Mouse (Mus musculus) MEL (cell line): Measurements from ENCODE around the gene Pcx. TPM values are rescaled to one million over a fixed set of nuclear protein-coding genes. Genes with fewer than 3 reads are reported as not detected.

Experiments used
- DNase-seq: peaks from one replicate; pipeline ENCODE4 v3.0.0; 2011; ENCODE audit warnings: low read depth, low spot score
- H3K27ac ChIP-seq: 2 replicates; pipeline ENCODE4 v1.5.1; 2012; ENCODE audit warnings: low read depth, mild to moderate bottlenecking, control low read depth, low read length, moderate library complexity; ENCODE audit not compliant: control insufficient read depth
- H3K27me3 ChIP-seq, 2 experiments: fragments of 150-350 bp in 1 of 2; sonication (generic) in 1 of 2; 2 replicates each; pipeline ENCODE4 v1.6.1; 2012; ENCODE audit warnings: low read length in 2 of 2, mild to moderate bottlenecking in 2 of 2, improper control_type of control experiment in 1 of 2, moderate library complexity in 1 of 2; ENCODE audit not compliant: insufficient read depth in 2 of 2, control insufficient read depth in 1 of 2
- H3K36me3 ChIP-seq, 2 experiments: 2 replicates each; pipeline ENCODE4 v1.6.1; 2012 to 2014; ENCODE audit warnings: low read length in 2 of 2, improper control_type of control experiment in 1 of 2, inconsistent platforms in 1 of 2, mild to moderate bottlenecking in 1 of 2; ENCODE audit not compliant: insufficient read depth in 2 of 2, control insufficient read depth in 1 of 2
- H3K4me1 ChIP-seq, 2 experiments: fragments of 150-350 bp in 1 of 2; sonication (generic) in 1 of 2; 2 replicates each; pipeline ENCODE4 v1.6.1; 2012; ENCODE audit warnings: low read length in 2 of 2, improper control_type of control experiment in 1 of 2, mild to moderate bottlenecking in 1 of 2; ENCODE audit not compliant: insufficient read depth in 2 of 2, control insufficient read depth in 1 of 2
- H3K4me3 ChIP-seq, 2 experiments: fragments of 150-350 bp in 1 of 2; sonication (generic) in 1 of 2; 2 replicates each; pipeline ENCODE4 v1.5.1; 2012; ENCODE audit warnings: low read depth in 2 of 2, low read length in 2 of 2, mild to moderate bottlenecking in 2 of 2, moderate library complexity in 2 of 2, control low read depth in 1 of 2, improper control_type of control experiment in 1 of 2; ENCODE audit not compliant: control insufficient read depth in 1 of 2, insufficient read depth in 1 of 2
- H3K79me2 ChIP-seq: 2 replicates; pipeline ENCODE4 v1.6.1; 2012; ENCODE audit warnings: mild to moderate bottlenecking, low read length, moderate library complexity; ENCODE audit not compliant: control insufficient read depth, poor library complexity, insufficient read depth
- H3K9ac ChIP-seq: 2 replicates; pipeline ENCODE4 v1.6.1; 2012; ENCODE audit warnings: low read depth, mild to moderate bottlenecking, control low read depth, low read length, moderate library complexity; ENCODE audit not compliant: control insufficient read depth, poor library complexity, severe bottlenecking
- H3K9me3 ChIP-seq: fragments of 150-350 bp; sonication (generic); replicated peaks from 2 replicates; pipeline ENCODE4 v1.6.1; 2012; ENCODE audit warnings: mild to moderate bottlenecking, low read length, improper control_type of control experiment, moderate library complexity; ENCODE audit not compliant: insufficient read depth
- BHLHE40 ChIP-seq: IDR thresholded peaks from 2 replicates; pipeline ENCODE4 v1.6.1; 2012; ENCODE audit warnings: low read depth, mild to moderate bottlenecking, inconsistent platforms, low read length, improper control_type of control experiment, borderline replicate concordance
- CHD1 ChIP-seq: IDR thresholded peaks from 2 replicates; pipeline ENCODE4 v1.6.1; 2012; ENCODE audit warnings: low read depth, mild to moderate bottlenecking, inconsistent platforms, low read length, improper control_type of control experiment
- CHD2 ChIP-seq: IDR thresholded peaks from 2 replicates; pipeline ENCODE4 v1.6.1; 2011; ENCODE audit warnings: low read length, improper control_type of control experiment
- CTCF ChIP-seq, 3 experiments: IDR thresholded peaks in 2 of 3; conservative IDR thresholded peaks in 1 of 3; 2 replicates each; pipeline ENCODE4 v1.5.1; 2011 to 2012; ENCODE audit warnings: low read length in 3 of 3, low read depth in 2 of 3, mild to moderate bottlenecking in 2 of 3, improper control_type of control experiment in 1 of 3, inconsistent platforms in 1 of 3, mixed read lengths in 1 of 3, moderate library complexity in 1 of 3; ENCODE audit not compliant: control insufficient read depth in 1 of 3, insufficient read depth in 1 of 3, poor library complexity in 1 of 3, severe bottlenecking in 1 of 3
- E2F4 ChIP-seq: IDR thresholded peaks from 2 replicates; pipeline ENCODE4 v1.6.1; 2011; ENCODE audit warnings: low read depth, low read length, improper control_type of control experiment, borderline replicate concordance
- ELF1 ChIP-seq: IDR thresholded peaks from 2 replicates; pipeline ENCODE4 v1.6.1; 2014; ENCODE audit warnings: low read depth, mild to moderate bottlenecking, inconsistent platforms, low read length, improper control_type of control experiment, moderate library complexity
- EP300 ChIP-seq, 2 experiments: IDR thresholded peaks; 2 replicates each; pipeline ENCODE4 v1.6.1; 2011; ENCODE audit warnings: improper control_type of control experiment in 2 of 2, low read length in 2 of 2, low read depth in 1 of 2, mild to moderate bottlenecking in 1 of 2
- ETS1 ChIP-seq: IDR thresholded peaks from 2 replicates; pipeline ENCODE4 v1.6.1; 2012; ENCODE audit warnings: low read depth, mild to moderate bottlenecking, inconsistent platforms, low read length, improper control_type of control experiment, moderate library complexity
- GABPA ChIP-seq: IDR thresholded peaks from 2 replicates; pipeline ENCODE4 v1.6.1; 2012; ENCODE audit warnings: low read depth, mild to moderate bottlenecking, inconsistent platforms, low read length, improper control_type of control experiment, moderate library complexity
- GATA1 ChIP-seq: IDR thresholded peaks from 2 replicates; pipeline ENCODE4 v1.6.1; 2011; ENCODE audit warnings: low read depth, low read length, improper control_type of control experiment
- HCFC1 ChIP-seq: IDR thresholded peaks from 2 replicates; pipeline ENCODE4 v1.6.1; 2012; ENCODE audit warnings: low read depth, mild to moderate bottlenecking, inconsistent platforms, low read length, improper control_type of control experiment, moderate library complexity
- KAT2A ChIP-seq: conservative IDR thresholded peaks from 2 replicates; pipeline ENCODE4 v1.6.1; 2012; ENCODE audit warnings: low read depth, low read length, improper control_type of control experiment, inconsistent platforms
- MAX ChIP-seq: IDR thresholded peaks from 2 replicates; pipeline ENCODE4 v1.6.1; 2011; ENCODE audit warnings: low read length, improper control_type of control experiment
- MAZ ChIP-seq: IDR thresholded peaks from 2 replicates; pipeline ENCODE4 v1.6.1; 2012; ENCODE audit warnings: low read depth, mild to moderate bottlenecking, inconsistent platforms, low read length, improper control_type of control experiment
- MEF2A ChIP-seq: IDR thresholded peaks from 2 replicates; pipeline ENCODE4 v1.6.1; 2014; ENCODE audit warnings: low read depth, mild to moderate bottlenecking, inconsistent platforms, low read length, improper control_type of control experiment; ENCODE audit not compliant: poor library complexity, insufficient replicate concordance, severe bottlenecking; ENCODE audit errors: extremely low read depth
- MXI1 ChIP-seq: IDR thresholded peaks from 2 replicates; pipeline ENCODE4 v1.6.1; 2011; ENCODE audit warnings: mild to moderate bottlenecking, low read depth, low read length, improper control_type of control experiment
- MYB ChIP-seq: IDR thresholded peaks from 2 replicates; pipeline ENCODE4 v1.6.1; 2011; ENCODE audit warnings: mild to moderate bottlenecking, low read depth, low read length, improper control_type of control experiment
- MYC ChIP-seq: IDR thresholded peaks from 2 replicates; pipeline ENCODE4 v1.6.1; 2011; ENCODE audit warnings: low read depth, mild to moderate bottlenecking, low read length, improper control_type of control experiment, moderate library complexity
- POLR2A ChIP-seq, 2 experiments: IDR thresholded peaks; 2 replicates each; pipeline ENCODE4 v1.6.1; 2011 to 2012; ENCODE audit warnings: low read length in 2 of 2, mild to moderate bottlenecking in 2 of 2, control low read depth in 1 of 2, improper control_type of control experiment in 1 of 2, low read depth in 1 of 2, moderate library complexity in 1 of 2; ENCODE audit not compliant: control insufficient read depth in 1 of 2, insufficient read depth in 1 of 2, poor library complexity in 1 of 2
- POLR2AphosphoS2 ChIP-seq: IDR thresholded peaks from 2 replicates; pipeline ENCODE4 v1.6.1; 2011; ENCODE audit warnings: low read length, improper control_type of control experiment
- POLR2AphosphoS5 ChIP-seq: IDR thresholded peaks from 2 replicates; pipeline ENCODE4 v1.6.1; 2012; ENCODE audit warnings: low read depth, borderline replicate concordance, mild to moderate bottlenecking, inconsistent platforms, low read length, moderate library complexity, mixed read lengths
- RAD21 ChIP-seq: IDR thresholded peaks from 2 replicates; pipeline ENCODE4 v1.6.1; 2011; ENCODE audit warnings: mild to moderate bottlenecking, low read depth, low read length, improper control_type of control experiment
- SIN3A ChIP-seq: IDR thresholded peaks from 2 replicates; pipeline ENCODE4 v1.6.1; 2012; ENCODE audit warnings: low read length, improper control_type of control experiment, inconsistent platforms
- SMC3 ChIP-seq: IDR thresholded peaks from 2 replicates; pipeline ENCODE4 v1.6.1; 2011; ENCODE audit warnings: low read depth, low read length, improper control_type of control experiment
- TAL1 ChIP-seq: IDR thresholded peaks from 2 replicates; pipeline ENCODE4 v1.6.1; 2012; ENCODE audit warnings: mild to moderate bottlenecking, inconsistent platforms, low read length, moderate library complexity, mixed read lengths
- TBP ChIP-seq: IDR thresholded peaks from 2 replicates; pipeline ENCODE4 v1.8.0; 2011; ENCODE audit warnings: low read depth, low read length, improper control_type of control experiment
- UBTF ChIP-seq: IDR thresholded peaks from 2 replicates; pipeline ENCODE4 v1.6.1; 2012; ENCODE audit warnings: low read depth, mild to moderate bottlenecking, inconsistent platforms, low read length, improper control_type of control experiment, moderate library complexity, borderline replicate concordance; ENCODE audit not compliant: insufficient read depth
- USF1 ChIP-seq: IDR thresholded peaks from 2 replicates; pipeline ENCODE4 v1.6.1; 2014; ENCODE audit warnings: low read depth, mild to moderate bottlenecking, inconsistent platforms, low read length, improper control_type of control experiment, moderate library complexity
- USF2 ChIP-seq, 2 experiments: IDR thresholded peaks; 2 replicates each; pipeline ENCODE4 v1.6.1; 2011 to 2012; ENCODE audit warnings: improper control_type of control experiment in 2 of 2, low read length in 2 of 2, borderline replicate concordance in 1 of 2, inconsistent platforms in 1 of 2, low read depth in 1 of 2, mild to moderate bottlenecking in 1 of 2; ENCODE audit not compliant: insufficient read depth in 1 of 2
- ZC3H11A ChIP-seq: IDR thresholded peaks from 2 replicates; pipeline ENCODE4 v1.6.1; 2012; ENCODE audit warnings: low read depth, mild to moderate bottlenecking, inconsistent platforms, low read length, improper control_type of control experiment
- ZKSCAN1 ChIP-seq: IDR thresholded peaks from 2 replicates; pipeline ENCODE4 v1.6.1; 2012; ENCODE audit warnings: low read depth, mild to moderate bottlenecking, inconsistent platforms, low read length, improper control_type of control experiment, moderate library complexity
- ZMIZ1 ChIP-seq: IDR thresholded peaks from 2 replicates; pipeline ENCODE4 v1.6.1; 2012; ENCODE audit warnings: low read depth, mild to moderate bottlenecking, inconsistent platforms, low read length, improper control_type of control experiment, moderate library complexity
- polyA plus RNA-seq, 2 experiments: library from polyadenylated mRNA; stranded (reverse) in 1 of 2; unstranded in 1 of 2; fragments of >175 nt in 1 of 2; fragments of >200 nt in 1 of 2; gene quantifications; 2 replicates each; pipeline versions ENCODE4 v1.2.1 to v1.2.4; 2012; ENCODE audit warnings: low replicate concordance in 2 of 2, low read depth in 1 of 2; ENCODE audit not compliant: insufficient read length in 2 of 2, insufficient read depth in 1 of 2, missing spikeins in 1 of 2
- total RNA-seq: library from RNA; depleted of rRNA; stranded (reverse); fragments of 300-350 nt; gene quantifications from 2 replicates; pipeline ENCODE4 v1.2.3, GENCODE M21; 2012

Pcx gene
- total and polyA plus RNA-seq, 3 experiments = 7.2 to 7.9 TPM; not detected in 1

DNA sequence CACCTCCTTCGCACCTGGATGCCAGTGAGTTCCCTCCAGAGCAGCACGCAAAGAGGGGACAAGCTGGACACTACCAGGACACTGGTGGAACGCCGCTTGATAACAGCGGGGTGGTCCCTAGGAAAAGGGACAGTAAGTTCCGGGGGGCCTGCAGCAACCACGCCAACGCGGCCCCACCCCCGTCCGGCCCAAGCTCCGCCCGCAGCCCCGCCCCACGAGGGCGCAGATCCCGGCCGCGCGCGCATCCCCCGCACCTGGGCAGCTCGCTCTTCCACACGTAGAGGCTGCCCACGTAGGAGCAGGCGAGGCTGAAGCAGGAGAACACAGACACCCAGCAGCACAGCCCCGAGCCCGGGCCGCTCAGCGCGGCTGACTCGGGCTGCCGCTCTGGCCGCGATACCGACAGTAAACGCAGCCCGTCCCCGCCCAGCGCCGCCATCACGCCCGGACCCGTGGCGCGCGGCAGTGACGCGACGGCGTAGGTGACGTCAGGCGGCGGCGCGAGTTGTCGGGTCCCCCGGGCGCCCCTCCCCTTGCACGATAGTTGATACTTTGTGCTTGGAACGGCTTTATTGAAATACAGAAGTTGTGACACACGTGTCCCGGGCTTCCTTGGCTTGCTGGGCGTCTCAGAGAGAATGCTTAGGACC is 115.0 kb downstream of the Pcx start, which contains the start of gene Rce1 (continued):
- TF ChIP-seq CTCF (IDR thresholded peaks at IDR 0.05 in 2 of 3, conservative IDR thresholded peaks at IDR 0.05 in 1 of 3; ENCODE audit: control insufficient read depth in 1 of 3, insufficient read depth in 1 of 3, low read depth in 2 of 3, low read length in 3 of 3, poor library complexity in 1 of 3, severe bottlenecking in 1 of 3) (no peak), CHD2 (no peak), MAX (peak; percentile 92), USF1 (peak; percentile 40; the same call in 1 of the 2 replicates), BHLHE40 (no peak), ELF1 (0 out of 2 replicates have a peak, but pooled peaks have one; percentile 49), E2F4 (no peak), ZKSCAN1 (no peak), TAL1 (no peak), ZC3H11A (no peak), MYB (no peak), MEF2A (no peak), HCFC1 (peak; percentile 90), GABPA (no peak), UBTF (no peak), RAD21 (no peak)

DNA sequence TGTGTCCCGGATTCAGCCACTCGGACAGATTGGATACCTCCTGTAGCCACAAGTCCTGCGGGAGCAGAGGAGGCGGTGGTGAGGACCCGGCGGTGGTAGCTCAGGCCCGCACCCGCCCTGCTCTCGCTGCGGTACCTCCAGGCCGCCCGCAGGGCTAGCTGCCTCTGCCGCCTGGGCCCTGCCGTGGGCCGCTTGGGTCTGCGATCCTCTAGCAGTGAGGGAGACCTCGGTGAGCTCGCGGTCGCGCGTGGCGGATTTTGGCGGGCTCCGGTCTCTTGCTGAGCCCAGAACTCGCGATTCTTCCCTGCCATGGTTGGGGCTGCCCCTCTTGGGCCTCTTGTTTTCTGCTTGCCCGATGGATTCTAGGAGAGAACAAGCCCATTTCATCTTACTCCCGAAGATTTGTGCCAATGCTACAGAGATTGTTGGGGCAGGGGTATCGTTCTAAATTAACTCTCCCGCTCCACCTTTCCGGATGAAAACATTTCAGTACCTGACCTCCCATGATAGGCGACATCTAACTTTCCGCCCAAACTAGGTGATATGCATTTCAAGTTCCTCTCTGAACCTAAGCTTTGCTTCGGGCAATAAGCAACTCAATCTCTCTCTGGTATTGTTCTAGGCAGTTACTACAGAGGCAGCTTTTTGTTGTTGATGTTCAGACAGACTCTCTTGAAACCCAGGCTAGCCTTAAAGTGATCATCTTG is 115.7 kb downstream of the Pcx start:
- no peak for TF ChIP-seq USF2 (IDR thresholded peaks at IDR 0.05; ENCODE audit: borderline replicate concordance in 1 of 2, insufficient read depth in 1 of 2, low read depth in 1 of 2, low read length in 2 of 2)
- no peak for TF ChIP-seq ETS1
- TF ChIP-seq MXI1 = no peak
- TF ChIP-seq UBTF = 0 out of 2 replicates have a peak, but pooled peaks have one; percentile 70
- TF ChIP-seq MYC = no peak; the same call in 1 of the 2 replicates
- TF ChIP-seq SIN3A = peak; percentile 73
- no peak for TF ChIP-seq TAL1
- no peak for TF ChIP-seq KAT2A
- no peak for TF ChIP-seq POLR2A (IDR thresholded peaks at IDR 0.05; ENCODE audit: control insufficient read depth in 1 of 2, insufficient read depth in 1 of 2, low read depth in 1 of 2, low read length in 2 of 2, poor library complexity in 1 of 2)
- no peak for TF ChIP-seq GABPA
- no peak for TF ChIP-seq SMC3
- TF ChIP-seq TBP = 0 out of 2 replicates have a peak, but pooled peaks have one; percentile 28
- no peak for TF ChIP-seq GATA1
- TF ChIP-seq POLR2AphosphoS5 = no peak
- no peak for TF ChIP-seq ELF1
- no peak for TF ChIP-seq POLR2AphosphoS2
- no peak for TF ChIP-seq EP300 (IDR thresholded peaks at IDR 0.05; ENCODE audit: low read depth in 1 of 2, low read length in 2 of 2)
- 0 out of 2 replicates have a peak, but pooled peaks have one; percentile 52 for TF ChIP-seq E2F4
- TF ChIP-seq MAX = no peak; the same call in none of the 2 replicates
- 0 out of 2 replicates have a peak, but pooled peaks have one; percentile 67 for TF ChIP-seq CHD1
- no peak for TF ChIP-seq ZMIZ1
- no peak for TF ChIP-seq MAZ
- H3K4me1 ChIP-seq = peaks cover 0 to 13% of the 10 kb centered on the region in 2 experiments; a peak in 3 of 4 replicates
- DNase-seq = peak; percentile 69
- H3K4me3 ChIP-seq = peak overlapping the region; percentile 87 to 95
- peak overlapping the region; percentile 95 for H3K9ac ChIP-seq
- peak overlapping the region; percentile 83 for H3K27ac ChIP-seq
- H3K36me3 ChIP-seq = peaks cover 0 to 6% of the 10 kb centered on the region in 2 experiments; a peak in 2 of 4 replicates
- no peaks in the 10 kb centered on the region for H3K9me3 ChIP-seq
- peaks cover 18% of the 10 kb centered on the region for H3K79me2 ChIP-seq
- no peaks in the 10 kb centered on the region for H3K27me3 ChIP-seq
